Mouse (Mus musculus) embryo, embryonic 10 days (tissue): ENCODE data around the gene Olfr419.

Experiments
- DNase-seq: peaks from one replicate; pipeline ENCODE4 v3.0.0-alpha.2; 2015; ENCODE audit warnings: low spot score

The Olfr419 gene

DNA sequence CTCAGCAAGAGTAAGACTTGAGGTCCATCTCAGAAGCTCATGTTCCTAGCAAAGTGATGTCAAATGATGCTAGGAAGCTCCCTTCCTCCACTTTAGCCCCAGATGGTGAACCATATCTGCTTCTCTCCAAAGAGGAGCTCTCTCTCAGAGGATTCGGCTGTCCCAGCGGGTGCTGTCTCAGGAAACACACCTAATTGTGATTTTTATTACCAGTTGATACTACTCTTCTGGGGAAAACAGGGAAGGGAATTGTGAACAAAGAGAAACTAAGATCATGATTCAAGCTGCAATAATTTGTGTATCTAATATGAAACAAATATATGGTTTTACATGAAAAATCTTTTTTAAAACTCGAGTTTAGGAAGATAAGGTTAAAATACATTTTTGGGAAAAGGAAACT is at the start of gene Olfr419:
Gene Olfr419, minus strand, starts transcription at position 101 of the 400 bp plus-strand sequence.
- no peak for DNase-seq

DNA sequence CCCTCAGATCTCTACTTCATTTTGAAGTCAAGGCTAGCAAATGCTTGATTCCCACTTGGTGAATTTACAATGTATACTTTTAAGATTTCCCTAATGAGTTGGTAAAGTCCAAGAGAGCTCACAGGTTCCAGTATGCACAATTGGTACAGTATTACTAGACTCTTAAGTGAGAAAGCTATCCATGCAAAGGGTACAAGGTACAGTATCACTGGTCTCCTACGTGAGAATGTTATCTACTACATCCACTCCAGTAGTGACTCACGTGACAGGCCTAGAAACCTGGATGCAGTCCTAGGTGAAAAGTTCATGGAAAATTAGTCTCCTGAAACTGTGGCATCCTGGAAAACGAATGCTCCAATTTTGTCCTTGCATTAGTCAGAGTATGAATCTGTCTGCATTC is 18.8 kb upstream of the Olfr419 start:
- DNase-seq = no peak

DNA sequence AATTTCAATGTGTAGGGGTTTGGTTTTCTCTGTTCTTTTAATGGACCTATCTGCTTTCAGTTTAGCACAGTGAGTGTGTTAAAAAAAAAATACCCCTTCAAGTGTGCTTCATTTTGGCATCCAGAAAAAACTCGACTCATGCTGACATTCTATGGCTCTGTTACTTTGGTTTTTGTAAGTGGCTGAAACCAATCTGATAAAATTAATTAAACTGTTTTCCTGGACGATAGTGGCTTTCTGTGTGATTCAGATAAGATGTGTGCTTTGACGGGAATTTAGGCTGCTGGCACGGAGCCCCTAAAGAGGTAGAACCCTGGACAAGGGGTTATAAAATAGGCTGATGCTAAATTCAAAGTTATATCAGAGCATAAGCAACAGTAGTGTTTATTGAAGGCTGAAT is 17.3 kb upstream of the Olfr419 start:
- no peak for DNase-seq

DNA sequence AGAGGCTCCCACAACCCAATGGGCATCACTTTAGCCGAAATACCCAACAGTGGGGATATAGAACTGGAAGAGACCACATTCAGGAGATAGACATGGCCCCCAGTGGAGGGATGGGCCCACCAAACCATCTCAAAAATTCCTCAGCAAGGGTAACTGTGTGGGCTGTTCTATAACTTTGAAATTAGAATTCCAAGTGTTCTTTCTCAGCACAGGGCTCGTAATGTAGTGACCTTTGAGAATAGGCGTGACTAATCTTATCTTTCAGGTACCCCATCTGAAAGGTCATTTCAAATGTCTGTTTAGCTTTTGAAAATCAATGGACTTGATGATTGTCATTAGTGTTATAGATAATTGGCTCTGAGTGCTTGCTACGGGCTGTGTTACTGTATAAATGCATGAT is 16.0 kb upstream of the Olfr419 start:
- DNase-seq = no peak

DNA sequence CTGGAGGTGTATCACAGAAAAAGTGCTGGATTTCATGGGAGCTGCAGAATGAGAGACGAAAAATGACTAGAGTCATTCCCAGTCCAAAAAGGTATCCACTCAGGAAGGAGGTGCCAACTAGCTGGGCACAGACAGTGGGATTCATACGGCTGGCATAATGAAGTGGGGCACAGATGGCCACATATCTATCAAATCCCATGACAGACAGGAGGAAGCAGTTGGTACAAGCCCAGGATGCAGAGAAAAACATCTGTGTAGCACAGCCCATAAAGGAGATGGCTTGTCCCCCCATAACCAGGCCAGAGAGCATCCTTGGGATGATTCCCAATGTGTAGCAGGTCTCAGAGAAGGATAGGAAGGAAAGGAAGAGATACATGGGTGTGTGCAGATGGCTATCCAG is 1.5 kb downstream of the Olfr419 start:
- DNase-seq = no peak

DNA sequence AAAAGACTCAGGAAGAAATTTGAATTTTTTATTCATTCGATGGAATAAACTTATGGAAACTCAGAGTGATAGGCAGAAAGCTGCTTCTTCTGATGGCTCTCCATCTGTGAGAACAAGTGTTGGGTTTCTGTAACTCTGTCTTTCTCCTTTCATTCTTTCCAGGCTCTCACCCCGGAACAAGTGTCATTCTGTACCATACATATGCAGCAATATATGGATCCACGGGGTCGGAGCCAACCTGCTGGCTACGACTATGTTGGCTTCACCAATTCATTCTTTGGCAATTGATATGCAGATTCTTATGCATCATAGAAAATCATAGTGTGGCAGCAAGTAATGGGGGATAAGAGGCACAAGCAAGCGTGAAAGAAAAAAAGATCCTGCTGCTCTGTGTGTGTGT is 4.7 kb downstream of the Olfr419 start:
- no peak for DNase-seq

DNA sequence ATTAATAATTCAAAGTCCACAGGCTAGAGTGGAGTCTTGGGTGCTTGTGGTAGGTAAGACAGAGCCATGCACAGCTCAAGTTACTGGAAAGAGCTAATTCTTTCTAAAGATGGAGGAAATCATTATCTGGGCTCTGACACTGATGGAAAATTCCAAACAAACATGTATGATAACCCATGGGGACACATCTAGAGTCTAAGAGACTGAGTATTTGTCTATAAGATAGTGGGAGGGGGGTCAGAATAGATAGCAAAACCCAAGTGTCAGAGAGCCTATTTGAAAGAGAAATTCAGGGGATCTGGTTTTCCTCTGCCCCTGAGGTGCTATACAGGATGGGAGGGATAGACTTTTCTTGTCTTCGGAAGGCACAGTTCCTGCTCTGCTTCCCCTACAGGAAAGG is 5.8 kb downstream of the Olfr419 start:
- DNase-seq = no peak

DNA sequence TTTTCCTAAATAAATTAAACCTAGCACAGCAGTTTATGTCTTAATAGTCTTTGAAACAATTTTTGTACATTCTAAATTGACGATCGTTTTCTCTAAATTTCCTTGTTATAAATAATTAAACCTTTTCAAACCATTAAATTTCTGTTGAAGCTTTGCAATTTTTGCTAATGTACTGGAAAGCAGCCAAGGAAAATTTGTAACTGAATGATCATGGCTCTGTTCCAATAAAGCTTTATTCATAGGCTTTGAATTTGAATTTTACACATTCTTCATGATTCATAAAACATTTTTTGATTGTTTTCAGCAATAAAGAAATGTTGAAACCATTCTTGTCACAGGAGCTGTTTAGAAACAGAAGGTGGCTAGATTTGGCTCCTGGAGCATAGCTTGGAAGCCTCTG is 7.2 kb downstream of the Olfr419 start:
- no peak for DNase-seq

DNA sequence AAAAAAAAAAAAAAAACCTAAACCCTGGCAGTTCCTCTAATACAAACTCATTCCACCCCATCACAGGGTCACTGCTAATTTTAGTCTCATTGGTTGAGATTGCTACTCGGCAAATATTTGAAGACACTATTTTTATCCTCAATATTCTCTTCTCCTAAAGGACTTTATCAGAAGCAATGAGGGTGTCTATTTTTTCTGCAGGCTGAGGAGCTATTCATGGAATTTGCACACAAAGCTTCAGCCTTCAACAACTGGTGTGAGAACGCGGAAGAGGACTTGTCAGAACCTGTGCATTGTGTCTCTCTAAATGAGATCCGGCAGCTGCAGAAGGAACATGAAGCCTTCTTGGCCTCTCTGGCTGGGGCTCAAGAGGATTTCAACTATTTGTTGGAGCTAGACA is 11.9 kb downstream of the Olfr419 start:
- no peak for DNase-seq

DNA sequence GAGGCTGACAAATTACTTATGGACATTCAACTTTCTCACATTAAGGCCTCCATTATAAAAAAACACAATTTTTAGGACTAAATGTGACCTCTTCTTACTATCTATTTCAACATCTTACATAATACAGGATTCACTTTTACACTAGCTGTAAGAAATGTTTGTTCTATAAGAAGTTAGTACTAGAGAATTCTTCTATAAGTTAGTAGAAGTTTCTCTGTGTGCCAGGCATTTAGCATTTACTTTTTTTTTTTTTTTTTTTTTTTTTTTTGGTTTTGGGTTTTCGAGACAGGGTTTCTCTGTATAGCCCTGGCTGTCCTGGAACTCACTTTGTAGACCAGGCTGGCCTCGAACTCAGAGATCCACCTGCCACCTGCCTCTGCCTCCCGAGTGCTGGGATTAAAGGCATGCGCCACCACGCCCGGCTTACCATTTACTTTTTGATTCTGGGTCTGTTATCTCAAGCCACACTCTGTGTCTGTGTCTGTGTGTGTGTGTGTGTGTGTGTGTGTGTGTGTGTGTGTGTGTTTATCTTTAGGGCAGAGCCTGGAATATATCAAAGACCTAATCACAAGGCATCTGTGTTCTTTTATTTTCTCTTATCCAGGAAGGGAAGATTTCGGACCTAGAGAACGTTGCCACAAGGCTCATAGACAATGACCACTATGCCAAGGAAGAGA is 35.2 kb downstream of the Olfr419 start:
- no peak for DNase-seq

DNA sequence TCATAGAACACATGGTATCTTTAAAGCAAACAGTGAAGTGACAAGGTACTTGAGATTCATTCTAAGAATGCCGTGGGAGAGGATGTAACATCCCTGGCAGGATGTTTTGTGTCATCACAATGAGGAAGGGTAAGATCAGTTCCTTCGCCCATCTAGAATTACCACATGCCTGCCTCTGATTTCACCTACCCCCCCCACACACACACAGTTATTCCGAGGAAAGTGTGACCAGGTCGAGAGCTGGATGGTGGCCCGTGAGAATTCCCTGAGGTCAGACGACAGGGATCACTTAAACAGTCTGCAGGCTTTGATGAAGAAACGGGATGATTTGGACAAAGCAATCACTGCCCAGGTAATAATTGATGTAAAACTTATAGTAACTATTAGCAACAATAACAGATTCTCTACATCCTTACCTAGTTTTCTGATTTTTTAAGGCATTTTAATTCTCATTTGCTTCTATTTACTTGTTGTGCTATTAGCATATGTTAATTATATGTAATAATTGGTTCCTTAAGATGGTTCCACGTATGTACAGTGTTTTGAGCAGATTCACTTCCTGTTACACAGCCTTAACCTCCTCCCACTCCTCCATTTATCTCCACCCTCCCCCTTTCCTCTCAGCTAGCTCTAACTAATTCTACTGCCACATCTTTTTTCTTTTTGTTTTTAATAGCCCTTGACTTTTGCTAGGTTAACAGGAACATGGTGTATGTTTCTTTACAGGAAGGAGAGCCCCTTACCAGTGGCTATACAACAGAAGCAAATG is 36.4 kb downstream of the Olfr419 start:
- no peak for DNase-seq

DNA sequence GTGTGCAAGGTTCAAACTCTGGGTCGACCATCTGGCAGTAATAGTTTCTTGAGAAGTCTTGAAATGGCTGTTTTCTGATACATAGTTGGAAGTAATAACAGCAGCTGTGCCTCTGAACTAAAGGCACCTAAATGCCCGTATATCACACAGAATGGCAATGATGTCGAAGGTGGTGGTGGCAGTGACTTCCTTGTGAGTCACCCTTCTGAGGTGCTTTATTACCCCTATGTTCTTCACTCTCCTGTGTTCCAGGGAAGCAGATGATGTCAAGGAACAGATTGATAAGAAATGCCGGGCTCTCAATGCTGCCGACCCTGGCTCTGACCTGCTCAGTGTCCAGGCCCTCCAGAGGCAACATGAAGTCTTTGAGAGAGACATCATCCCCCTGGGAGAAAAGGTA is 39.6 kb downstream of the Olfr419 start:
- no peak for DNase-seq

DNA sequence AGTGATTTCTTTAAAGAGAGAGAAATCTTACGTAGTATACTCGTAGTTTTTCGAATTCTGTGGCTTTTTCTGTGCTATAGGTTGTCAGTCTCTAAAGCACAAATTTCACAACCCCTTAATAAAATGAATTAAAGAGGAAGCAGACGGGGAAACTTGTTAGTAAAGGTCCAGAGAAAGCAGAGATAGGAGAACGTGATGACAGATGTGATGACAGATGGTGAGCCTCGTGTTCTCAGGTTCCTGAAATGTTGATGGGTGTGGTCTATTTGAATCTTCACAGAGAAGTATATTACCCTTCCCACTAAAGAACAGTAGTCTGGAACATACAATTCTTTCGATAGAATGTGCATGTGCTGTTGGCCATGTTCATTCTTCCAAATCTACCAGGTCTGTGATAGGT is 47.2 kb downstream of the Olfr419 start:
- no peak for DNase-seq
